Mouse (Mus musculus): ENCODE measurements at regions not wholly inside any gene's neighbourhood (a gene's known extent, or its start where the extent isn't known, plus 50 kb on each side); places are given as distances from the start of the nearest gene placed in this dataset.

- TF ChIP-seq CTCF (IDR thresholded peaks at IDR 0.05; ENCODE audit: borderline replicate concordance, extremely low read depth, insufficient read depth, insufficient read length) = no peak
- no peak for TF ChIP-seq POLR2A (IDR thresholded peaks at IDR 0.05; ENCODE audit: borderline replicate concordance, extremely low read depth, insufficient read depth, insufficient read length, poor library complexity, severe bottlenecking)
These were observed 210.9 kb upstream of the Tenm2 start for GRCm38 (mm10) chr11:37446626-37447025.

Data from brain, embryonic 14.5 days (tissue).